Mouse (Mus musculus) G1E (cell line): ENCODE data around the gene Cytip. TPM values are rescaled to one million over a fixed set of nuclear protein-coding genes. Genes with fewer than 3 reads are reported as not detected.

Source experiments
- ATAC-seq: 2 replicates; pipeline ENCODE4 v1.8.0; 2016; ENCODE audit warnings: mild to moderate bottlenecking; ENCODE audit not compliant: insufficient number of reproducible peaks, poor library complexity, low FRiP score, severe bottlenecking; ENCODE audit errors: extremely low read depth
- DNase-seq: peaks from one replicate; pipeline ENCODE4 v3.0.0; 2012; ENCODE audit warnings: low spot score
- H3K27me3 ChIP-seq: 2 replicates; pipeline ENCODE4 v1.6.1; 2012; ENCODE audit warnings: mild to moderate bottlenecking, low read length, inconsistent platforms; ENCODE audit not compliant: insufficient read depth
- H3K36me3 ChIP-seq: replicated peaks from 2 replicates; pipeline ENCODE3; 2012; ENCODE audit warnings: mild to moderate bottlenecking, inconsistent platforms
- H3K4me1 ChIP-seq: 2 replicates; pipeline ENCODE4 v1.6.1; 2012; ENCODE audit warnings: low read depth, low read length, inconsistent platforms, mixed read lengths; ENCODE audit not compliant: insufficient read depth
- H3K4me3 ChIP-seq: 2 replicates; pipeline ENCODE4 v1.5.1; 2012; ENCODE audit warnings: low read depth, mild to moderate bottlenecking, inconsistent platforms, low read length, moderate library complexity, mixed read lengths
- H3K9me3 ChIP-seq: replicated peaks from 2 replicates; pipeline ENCODE4 v1.6.1; 2012; ENCODE audit warnings: inconsistent platforms
- CTCF ChIP-seq: IDR thresholded peaks from 2 replicates; pipeline ENCODE4 v1.5.1; 2012; ENCODE audit warnings: low read depth, low read length, inconsistent platforms, mixed read lengths
- GATA1 ChIP-seq: IDR thresholded peaks from 2 replicates; pipeline ENCODE4 v1.6.1; 2012; ENCODE audit warnings: borderline replicate concordance, low read length, inconsistent platforms, mixed read lengths
- GATA2 ChIP-seq: IDR thresholded peaks from 2 replicates; pipeline ENCODE4 v1.6.1; 2012; ENCODE audit warnings: low read depth, low read length, inconsistent platforms, borderline replicate concordance
- POLR2AphosphoS5 ChIP-seq: IDR thresholded peaks from 2 replicates; pipeline ENCODE4 v1.6.1; 2012; ENCODE audit warnings: low read depth, low read length, inconsistent platforms; ENCODE audit not compliant: insufficient replicate concordance
- TAL1 ChIP-seq: conservative IDR thresholded peaks from 2 replicates; pipeline ENCODE4 v1.6.1; 2012; ENCODE audit warnings: low read depth, low read length, inconsistent platforms, mixed read lengths
- polyA plus RNA-seq: library from polyadenylated mRNA; stranded (reverse); fragments of >175 nt; gene quantifications from 2 replicates; pipeline ENCODE4 v1.2.3, GENCODE M21; 2012
- total RNA-seq, 2 experiments: library from RNA; stranded (forward) in 1 of 2; stranded (reverse) in 1 of 2; fragments of 200-1000 nt in 1 of 2; fragments of >200 nt in 1 of 2; fragmentation: Nextera tagmentation in 1 of 2; gene quantifications; 2 replicates each; pipeline ENCODE4 v1.2.3; 2014 to 2017

The Cytip gene
- total and polyA plus RNA-seq, 3 experiments, result 0.05 TPM; not detected in 2

- H3K27me3 ChIP-seq, result no peaks in the 10 kb centered on the region
- ATAC-seq (no peak), DNase-seq (no peak)
- H3K4me3 ChIP-seq, result no peak overlapping the region
- H3K4me1 ChIP-seq, result no peaks in the 10 kb centered on the region
- TF ChIP-seq CTCF, result no peak
- TF ChIP-seq TAL1, result no peak
- TF ChIP-seq POLR2AphosphoS5, result no peak
- no peak for TF ChIP-seq GATA2
- TF ChIP-seq GATA1, result no peak
- H3K9me3 ChIP-seq, result peaks cover 11% of the 10 kb centered on the region
- H3K36me3 ChIP-seq, result no peaks in the 10 kb centered on the region
These were observed 3.2 kb downstream of the Cytip start for GRCm38 (mm10) chr2:58192160-58192559.

GRCm38 (mm10) chr2:58189501-58189900 is 5.8 kb downstream of the Cytip start:
- no peaks in the 10 kb centered on the region for H3K27me3 ChIP-seq
- H3K9me3 ChIP-seq, result peaks cover 9% of the 10 kb centered on the region
- H3K4me1 ChIP-seq, result no peaks in the 10 kb centered on the region
- DNase-seq (no peak), ATAC-seq (no peak)
- no peaks in the 10 kb centered on the region for H3K36me3 ChIP-seq
- TF ChIP-seq TAL1 (no peak), CTCF (no peak), POLR2AphosphoS5 (no peak), GATA1 (no peak), GATA2 (no peak)
- H3K4me3 ChIP-seq, result no peak overlapping the region

DNA sequence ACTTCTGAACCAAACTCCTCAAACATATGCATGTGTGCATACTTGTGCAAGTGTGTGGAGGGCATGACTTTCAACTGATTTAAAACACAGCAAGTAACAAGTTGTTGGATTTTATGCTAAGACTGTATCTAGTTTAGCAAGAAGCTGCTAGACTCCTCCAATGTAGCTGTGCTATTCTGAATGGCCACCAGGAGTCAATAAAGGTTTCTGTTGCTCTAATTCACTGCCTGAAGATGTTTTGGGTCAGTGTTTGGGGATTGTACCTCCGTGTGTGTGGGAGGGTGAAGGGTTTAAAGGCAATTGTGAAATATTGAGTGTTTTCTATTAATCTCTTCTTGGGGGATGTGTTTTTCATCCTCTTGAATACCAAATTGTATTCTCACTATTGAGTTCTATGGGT is 6.4 kb downstream of the Cytip start:
- no peak for TF ChIP-seq POLR2AphosphoS5
- no peak for TF ChIP-seq CTCF
- no peak for TF ChIP-seq GATA1
- no peak for TF ChIP-seq GATA2
- no peak for TF ChIP-seq TAL1
- Histone ChIP-seq H3K4me3 (no peak overlapping the region), H3K27me3 (no peaks in the 10 kb centered on the region), H3K4me1 (no peaks in the 10 kb centered on the region), H3K9me3 (peaks cover 9% of the 10 kb centered on the region), H3K36me3 (no peaks in the 10 kb centered on the region)
- DNase-seq, result no peak
- ATAC-seq, result no peak

DNA sequence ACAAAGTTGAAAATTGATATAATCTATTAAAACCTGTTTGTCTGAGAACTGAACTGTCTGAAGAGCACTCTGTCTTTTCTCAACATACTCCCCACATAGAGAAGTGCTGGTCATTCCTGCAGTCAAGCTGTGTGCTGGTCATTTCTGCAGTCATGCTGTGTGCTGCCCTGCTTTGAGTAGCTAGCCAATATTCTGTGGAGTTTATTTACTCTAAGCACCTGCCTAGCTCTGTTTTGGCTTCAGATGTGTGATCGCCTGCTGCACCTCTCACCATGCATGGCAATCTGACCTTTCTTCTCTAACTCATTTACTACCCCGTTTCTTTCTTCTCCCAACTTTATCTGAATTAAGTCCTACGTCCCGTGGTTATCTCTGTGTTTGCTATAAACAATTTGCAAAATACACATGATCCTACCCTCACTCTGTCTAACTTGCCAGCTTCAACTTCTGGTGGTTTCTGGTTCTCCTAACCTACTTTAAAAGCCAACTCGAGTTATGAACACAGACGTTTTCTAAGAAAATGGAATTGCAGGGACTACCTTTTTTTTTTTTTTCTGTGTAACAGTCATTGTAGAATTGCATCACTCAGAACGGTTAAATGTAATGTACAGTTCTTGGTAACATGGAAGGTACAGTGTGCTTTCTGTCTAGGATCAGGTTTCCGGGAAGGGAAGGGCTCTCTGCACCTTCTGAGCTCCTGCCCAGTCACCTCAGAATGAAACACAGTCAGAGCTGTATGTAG is 7.9 kb downstream of the Cytip start:
- TF ChIP-seq CTCF (no peak), GATA1 (no peak), GATA2 (no peak)
- Histone ChIP-seq H3K9me3 (peaks cover 7% of the 10 kb centered on the region), H3K4me1 (no peaks in the 10 kb centered on the region), H3K4me3 (no peak overlapping the region), H3K36me3 (no peaks in the 10 kb centered on the region), H3K27me3 (no peaks in the 10 kb centered on the region)
- no peak for DNase-seq
- no peak for ATAC-seq

GRCm38 (mm10) chr2:58184197-58184596 is 11.1 kb downstream of the Cytip start:
- no peaks in the 10 kb centered on the region for H3K27me3 ChIP-seq
- no peaks in the 10 kb centered on the region for H3K4me1 ChIP-seq
- ATAC-seq (no peak), DNase-seq (no peak)
- H3K9me3 ChIP-seq, result peaks cover 2% of the 10 kb centered on the region; the same call in 1 of the 2 replicates
- H3K4me3 ChIP-seq, result no peak overlapping the region
- TF ChIP-seq POLR2AphosphoS5 (no peak), CTCF (no peak)
- no peaks in the 10 kb centered on the region for H3K36me3 ChIP-seq

DNA sequence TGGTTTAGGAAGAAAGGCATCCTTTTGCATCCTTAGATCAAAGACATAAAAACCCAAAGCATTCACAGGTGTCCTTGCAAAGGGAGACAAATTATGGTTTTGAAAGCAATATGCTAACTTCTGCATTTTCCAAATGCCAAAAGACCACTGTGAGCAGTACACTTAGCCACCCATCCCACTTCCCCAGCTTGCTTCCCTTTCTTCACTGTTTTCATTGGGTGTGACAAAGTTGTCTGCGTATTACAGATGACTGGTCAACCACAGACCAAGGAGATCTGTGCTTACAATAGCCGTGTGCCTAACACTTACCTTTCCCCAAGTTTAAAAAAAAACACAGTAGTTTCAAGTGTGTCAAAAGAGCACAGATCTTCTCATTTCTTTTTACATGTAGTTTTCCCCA is 11.7 kb downstream of the Cytip start:
- Histone ChIP-seq H3K9me3 (peaks cover 4% of the 10 kb centered on the region; the same call in 1 of the 2 replicates), H3K4me1 (no peaks in the 10 kb centered on the region), H3K4me3 (no peak overlapping the region), H3K36me3 (no peaks in the 10 kb centered on the region), H3K27me3 (no peaks in the 10 kb centered on the region)
- DNase-seq (no peak), ATAC-seq (no peak)
- TF ChIP-seq CTCF, result no peak
- TF ChIP-seq TAL1, result no peak
- no peak for TF ChIP-seq GATA2
- TF ChIP-seq POLR2AphosphoS5, result no peak
- TF ChIP-seq GATA1, result no peak

DNA sequence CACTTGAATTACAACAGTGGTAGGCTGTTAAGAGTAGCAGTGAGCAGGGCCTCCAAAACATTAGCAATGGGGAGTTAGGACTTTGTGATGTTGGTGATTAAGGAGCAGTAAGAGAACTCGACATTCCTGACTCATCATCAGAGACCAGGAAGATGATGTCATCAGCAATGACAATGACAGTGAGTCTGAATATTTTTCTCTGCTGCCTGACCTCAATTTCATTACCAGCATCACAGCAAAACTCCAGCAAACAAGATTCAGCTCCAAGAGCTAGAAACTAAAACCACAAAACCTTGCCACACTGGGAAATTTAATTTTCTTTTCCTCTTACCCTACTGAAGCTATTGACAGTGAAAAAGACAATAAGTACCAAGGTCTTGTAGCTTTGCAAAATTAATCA is 14.6 kb downstream of the Cytip start:
- peaks cover 9% of the 10 kb centered on the region for H3K9me3 ChIP-seq
- H3K4me3 ChIP-seq, result no peak overlapping the region
- ATAC-seq, result no peak

More for the DNA sequence above, 14.6 kb downstream of the Cytip start:
- DNase-seq, result no peak
- H3K4me1 ChIP-seq, result no peaks in the 10 kb centered on the region
- TF ChIP-seq GATA2 (no peak), GATA1 (no peak), TAL1 (no peak), POLR2AphosphoS5 (no peak), CTCF (no peak)
- no peaks in the 10 kb centered on the region for H3K36me3 ChIP-seq
- no peaks in the 10 kb centered on the region for H3K27me3 ChIP-seq
